Mouse (Mus musculus) neural tube, embryonic 11.5 days (tissue): ENCODE data around the gene Copa. TPM values are rescaled to one million over a fixed set of nuclear protein-coding genes. Genes with fewer than 3 reads are reported as not detected.

Experiments
- ATAC-seq: fragments of 200-750 bp; cut with Nextera tagmentation; 2 replicates; pipeline ENCODE4 v1.8.0; 2017; ENCODE audit warnings: moderate number of reproducible peaks, mild to moderate bottlenecking, moderate TSS enrichment, moderate library complexity; ENCODE audit not compliant: insufficient read depth, low FRiP score, low TSS enrichment
- DNase-seq: peaks from one replicate; pipeline ENCODE4 v3.0.0-alpha.2; 2015; ENCODE audit warnings: low spot score
- H3K27ac ChIP-seq: fragments of 300-500 bp; sonication (generic); 2 replicates; pipeline ENCODE4 v1.5.1; 2014; ENCODE audit warnings: low read depth, mild to moderate bottlenecking, low read length
- H3K27me3 ChIP-seq: fragments of 300-500 bp; sonication (generic); 2 replicates; pipeline ENCODE4 v1.6.1; 2014; ENCODE audit warnings: mild to moderate bottlenecking, low read length, mixed read lengths; ENCODE audit not compliant: control insufficient read depth, insufficient read depth
- H3K36me3 ChIP-seq: fragments of 300-500 bp; sonication (generic); 2 replicates; pipeline ENCODE4 v1.6.1; 2014; ENCODE audit warnings: mild to moderate bottlenecking, low read length, moderate library complexity, mixed read lengths; ENCODE audit not compliant: control insufficient read depth, insufficient read depth
- H3K4me1 ChIP-seq: fragments of 300-500 bp; sonication (generic); 2 replicates; pipeline ENCODE4 v1.6.1; 2014; ENCODE audit warnings: low read length, mixed read lengths; ENCODE audit not compliant: control insufficient read depth, insufficient read depth
- H3K4me2 ChIP-seq: fragments of 300-500 bp; sonication (generic); 2 replicates; pipeline ENCODE4 v1.6.1; 2014; ENCODE audit warnings: low read depth, mild to moderate bottlenecking, moderate library complexity
- H3K4me3 ChIP-seq: fragments of 300-500 bp; sonication (generic); 2 replicates; pipeline ENCODE4 v1.5.1; 2014; ENCODE audit warnings: low read depth, low read length
- H3K9ac ChIP-seq: fragments of 300-500 bp; sonication (generic); 2 replicates; pipeline ENCODE4 v1.6.1; 2014; ENCODE audit warnings: mild to moderate bottlenecking, low read length
- H3K9me3 ChIP-seq: fragments of 300-500 bp; sonication (generic); 2 replicates; pipeline ENCODE4 v1.6.1; 2016; ENCODE audit warnings: low read length; ENCODE audit not compliant: control insufficient read depth
- WGBS: fragments of 180-500 bp; shearing (Covaris S2); extraction: QIAGEN DNeasy Blood & Tissue Kit; methylation state at CpG from one replicate; pipeline ENCODE4 v1.1.7; 2014; 5-methylcytosine and 5-hydroxymethylcytosine counted together
- polyA plus RNA-seq: library from polyadenylated mRNA; unstranded; fragments of >200 nt; fragmentation: Nextera tagmentation; extraction: Ambion mirVana; gene quantifications from 2 replicates; pipeline ENCODE4 v1.2.1, GENCODE M21; 2014

Gene Copa
- polyA plus RNA-seq, 1 experiment from 2014 or later = 225 TPM

DNA sequence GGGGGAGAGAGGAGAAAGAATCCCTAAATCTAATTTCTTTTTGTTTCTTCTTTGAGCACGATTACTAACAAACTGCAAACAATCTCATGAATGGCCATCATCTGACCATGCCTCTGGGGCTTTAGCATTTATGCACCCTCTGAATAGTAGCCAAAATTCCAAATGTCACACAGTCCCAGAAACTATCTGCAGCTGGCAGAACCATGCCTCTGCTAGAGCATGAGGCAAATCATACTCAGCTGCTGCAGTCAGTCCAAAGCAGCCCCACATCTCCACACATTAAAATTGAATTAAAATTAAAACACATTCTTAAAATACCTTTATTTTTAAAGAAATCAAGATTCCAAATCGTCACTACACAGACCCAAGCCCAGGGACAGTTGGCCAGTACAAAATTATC, 57.8 kb downstream of the Copa start:
- Histone ChIP-seq H3K4me2 (no peak overlapping the region), H3K27ac (no peak overlapping the region), H3K27me3 (no peaks in the 10 kb centered on the region), H3K9ac (no peak overlapping the region), H3K9me3 (no peaks in the 10 kb centered on the region), H3K4me3 (no peak overlapping the region), H3K4me1 (no peaks in the 10 kb centered on the region), H3K36me3 (0 out of 2 replicates have a peak, but pooled peaks cover 3% of the 10 kb centered on the region)
- DNase-seq (no peak), ATAC-seq (no peak)
- WGBS = 93% methylated on average over 2 of the region's 2 CpGs

DNA sequence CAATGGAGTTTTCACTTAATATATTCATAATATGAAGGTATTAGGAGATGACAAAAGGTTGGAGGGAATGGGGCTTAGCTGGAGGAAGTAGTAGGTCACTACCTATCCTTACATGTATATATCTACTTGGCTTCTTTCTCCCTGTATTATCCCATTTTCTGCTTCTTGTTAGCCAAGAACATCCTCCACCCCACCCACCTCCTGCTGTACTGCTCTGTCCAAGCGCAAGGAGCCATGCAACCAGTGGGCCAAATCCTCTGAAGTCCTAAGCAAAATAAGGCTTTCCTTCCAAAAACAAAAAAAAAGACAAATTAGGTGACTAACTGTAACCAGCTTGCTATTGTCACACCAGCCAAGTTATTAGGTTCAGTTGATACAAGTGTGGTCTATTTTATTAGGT, 58.5 kb downstream of the Copa start:
- ATAC-seq (no peak), DNase-seq (no peak)
- H3K4me1 ChIP-seq = no peaks in the 10 kb centered on the region
- no peak overlapping the region for H3K4me2 ChIP-seq
- no peak overlapping the region for H3K27ac ChIP-seq
- no peaks in the 10 kb centered on the region for H3K27me3 ChIP-seq
- H3K9me3 ChIP-seq = no peaks in the 10 kb centered on the region
- 85% methylated on average over 1 of the region's 1 CpGs for WGBS
- H3K4me3 ChIP-seq = no peak overlapping the region
- H3K9ac ChIP-seq = no peak overlapping the region
- 0 out of 2 replicates have a peak, but pooled peaks cover under 1% of the 10 kb centered on the region for H3K36me3 ChIP-seq

DNA sequence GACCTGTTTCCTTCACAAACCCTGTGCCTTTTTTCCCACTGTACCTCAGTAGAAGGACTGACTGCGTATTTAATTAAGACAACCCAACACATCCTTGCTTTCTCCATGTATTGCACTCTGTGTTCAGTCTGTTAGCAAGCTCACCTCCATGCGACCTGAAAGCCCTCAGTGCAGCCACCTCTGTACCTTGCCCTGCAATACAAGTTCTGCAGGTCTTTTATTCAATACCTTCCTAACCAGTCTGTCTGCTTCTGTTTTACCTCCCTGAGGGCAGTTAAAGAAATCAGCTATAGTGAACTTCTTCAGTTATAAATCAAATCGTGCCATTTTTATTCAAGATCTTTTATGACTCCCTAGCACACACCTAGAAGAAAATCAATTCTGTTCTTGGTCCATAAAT, 59.2 kb downstream of the Copa start:
- Histone ChIP-seq H3K4me1 (no peaks in the 10 kb centered on the region), H3K9me3 (no peaks in the 10 kb centered on the region), H3K27me3 (no peaks in the 10 kb centered on the region), H3K27ac (no peak overlapping the region), H3K9ac (no peak overlapping the region), H3K36me3 (no peaks in the 10 kb centered on the region), H3K4me3 (no peak overlapping the region), H3K4me2 (no peak overlapping the region)
- ATAC-seq (no peak), DNase-seq (no peak)
- WGBS = 78% methylated on average over 3 of the region's 3 CpGs

DNA sequence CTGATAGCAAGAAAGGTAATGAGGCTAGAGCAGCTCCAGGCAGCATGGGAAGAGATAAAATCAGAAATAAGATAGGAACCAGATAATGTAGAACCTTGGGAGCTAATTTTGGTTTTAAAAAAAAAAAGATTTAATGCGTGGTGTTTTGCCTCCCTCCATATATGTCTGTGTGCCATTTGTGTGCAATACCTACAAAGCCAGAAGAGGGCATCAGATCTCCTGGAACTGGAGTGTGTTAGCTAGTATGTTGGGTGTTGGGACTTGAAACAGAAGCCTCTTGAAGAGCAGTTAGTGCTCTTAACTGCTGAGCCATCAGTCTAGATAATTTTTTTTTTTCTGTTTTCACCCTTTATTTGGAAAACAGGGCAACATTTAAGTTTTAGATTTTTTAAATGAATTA, 61.2 kb downstream of the Copa start:
- no peak overlapping the region for H3K27ac ChIP-seq
- 43% methylated on average over 1 of the region's 1 CpGs for WGBS
- ATAC-seq (no peak), DNase-seq (peak; percentile 28)
- H3K36me3 ChIP-seq = no peaks in the 10 kb centered on the region
- H3K4me2 ChIP-seq = no peak overlapping the region
- H3K4me1 ChIP-seq = no peaks in the 10 kb centered on the region
- H3K9ac ChIP-seq = no peak overlapping the region
- no peaks in the 10 kb centered on the region for H3K9me3 ChIP-seq
- H3K4me3 ChIP-seq = no peak overlapping the region
- H3K27me3 ChIP-seq = no peaks in the 10 kb centered on the region

DNA sequence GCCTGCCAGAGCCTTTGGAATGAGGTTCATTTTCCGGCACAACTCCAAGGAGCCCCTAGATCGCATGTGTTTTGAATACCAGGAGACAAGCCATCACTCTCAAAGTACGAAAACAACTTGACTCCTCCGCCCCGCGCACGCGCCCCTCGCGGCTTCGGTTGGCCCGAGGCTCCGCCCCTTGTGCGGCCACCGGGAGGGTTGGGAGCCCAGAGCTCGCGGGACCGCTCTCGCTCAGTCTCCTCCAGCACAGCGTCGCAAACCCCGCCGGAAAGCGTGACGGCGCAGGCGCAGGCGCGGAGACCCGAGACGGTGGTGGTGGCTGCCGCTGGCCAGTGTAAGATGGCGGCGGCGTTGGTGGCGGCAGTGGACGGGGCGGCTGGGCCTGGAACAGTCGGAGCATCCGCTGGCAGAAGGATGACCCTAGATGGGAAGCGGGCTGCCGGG, 65.5 kb downstream of the Copa start, which contains the start of gene Dcaf8:
Gene Dcaf8 (plus strand): TSS at position 250 of the 444 bp plus-strand sequence.
- H3K4me2 ChIP-seq = peak within 1 kb of the TSS; percentile 65
- H3K4me3 ChIP-seq = peak within 1 kb of the TSS; percentile 96
- H3K9me3 ChIP-seq = no peaks in the 10 kb centered on the region
- ATAC-seq = peak; percentile 99
- H3K27ac ChIP-seq = peak within 1 kb of the TSS; percentile 92
- DNase-seq = peak; percentile 99
- peak within 1 kb of the TSS; percentile 99 for H3K9ac ChIP-seq
- peaks cover 5% of the 10 kb centered on the region; the same call in 1 of the 2 replicates for H3K36me3 ChIP-seq
- no peaks in the 10 kb centered on the region for H3K4me1 ChIP-seq
- H3K27me3 ChIP-seq = no peaks in the 10 kb centered on the region
- WGBS = under 1% methylated on average over 36 of the region's 42 CpGs

DNA sequence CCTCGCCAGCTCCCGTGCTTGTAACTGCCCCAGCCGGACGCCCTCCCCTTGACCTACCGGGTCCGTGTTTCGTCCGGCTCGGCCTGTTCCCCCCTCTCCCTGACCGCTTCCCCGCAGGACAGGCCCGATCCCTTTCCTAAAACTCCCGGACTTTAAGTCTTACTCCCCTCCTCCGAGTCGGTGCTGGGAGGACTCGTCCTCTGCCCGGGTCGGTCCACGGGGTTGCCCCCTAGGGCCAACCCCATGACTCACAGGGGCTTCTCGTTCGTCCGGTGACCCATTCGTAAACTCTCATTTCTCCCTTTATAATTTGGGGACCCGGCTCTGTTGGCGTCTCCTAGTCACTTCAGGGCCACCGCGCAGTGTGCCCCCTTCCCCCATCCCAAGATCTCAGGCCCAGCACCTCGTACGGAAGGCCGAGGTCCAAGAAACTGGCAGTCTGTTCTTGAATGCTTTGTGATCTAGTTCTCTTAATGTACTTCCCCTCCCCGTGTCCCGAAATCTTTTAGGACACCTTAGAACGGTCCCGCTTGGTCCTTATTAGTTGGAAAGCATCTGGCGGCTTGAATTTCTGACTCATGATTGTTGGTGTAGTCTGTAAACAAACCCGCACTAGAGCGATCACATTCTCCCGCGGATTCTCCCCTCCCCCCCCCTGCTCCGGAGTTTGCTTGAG, 66.1 kb downstream of the Copa start:
- Histone ChIP-seq H3K9ac (peak overlapping the region; percentile 99), H3K4me1 (no peaks in the 10 kb centered on the region), H3K36me3 (peaks cover 7% of the 10 kb centered on the region; the same call in 1 of the 2 replicates), H3K27ac (peak overlapping the region; percentile 92), H3K4me2 (peak overlapping the region; percentile 65), H3K27me3 (no peaks in the 10 kb centered on the region), H3K4me3 (peak overlapping the region; percentile 96), H3K9me3 (no peaks in the 10 kb centered on the region)
- DNase-seq (peak; percentile 70), ATAC-seq (peak; percentile 71)
- under 1% methylated on average over 40 of the region's 40 CpGs for WGBS

DNA sequence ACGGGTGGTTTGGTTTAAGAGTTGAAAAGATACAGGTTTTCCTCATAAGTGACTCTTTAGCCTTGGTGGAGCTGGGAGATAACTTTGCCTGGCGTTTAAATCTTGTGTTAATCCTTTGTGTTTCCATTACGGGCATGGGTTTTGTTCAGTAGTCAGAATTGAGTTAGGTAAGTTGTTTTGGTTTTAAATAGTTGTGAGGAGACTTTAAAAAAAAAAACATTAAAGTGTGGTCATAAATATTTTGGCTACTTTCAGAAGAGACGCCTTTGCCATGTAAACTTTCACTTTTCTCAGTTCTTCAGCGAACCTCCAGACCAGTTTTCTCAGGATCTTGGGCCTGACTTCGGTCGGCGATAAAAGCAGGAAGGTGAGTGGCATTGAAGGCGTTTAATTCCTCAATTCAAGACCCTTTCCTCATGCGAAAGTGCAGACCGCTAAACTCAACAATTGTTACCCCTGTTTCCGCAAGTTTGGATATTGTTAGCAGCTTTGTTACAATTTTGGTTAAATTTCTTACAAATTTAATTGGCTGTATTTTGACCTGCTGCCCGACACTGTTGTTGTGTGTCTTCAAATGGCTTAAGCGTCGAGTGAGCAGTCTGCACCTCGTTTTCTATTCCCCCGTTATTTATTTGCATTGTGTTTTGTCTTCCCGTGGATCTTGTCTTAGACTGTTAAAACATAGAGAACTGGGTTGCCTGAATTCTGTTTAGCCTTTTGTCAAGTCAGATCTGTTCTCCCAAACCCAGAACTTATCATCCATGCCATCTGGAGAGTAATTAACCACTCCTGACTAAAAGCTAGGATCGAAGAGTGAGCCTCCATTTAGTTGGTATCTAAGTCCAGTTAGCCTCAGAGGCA, 66.9 kb downstream of the Copa start:
- DNase-seq = no peak
- WGBS = 28% methylated on average over 19 of the region's 19 CpGs
- H3K27me3 ChIP-seq = no peaks in the 10 kb centered on the region

DNA sequence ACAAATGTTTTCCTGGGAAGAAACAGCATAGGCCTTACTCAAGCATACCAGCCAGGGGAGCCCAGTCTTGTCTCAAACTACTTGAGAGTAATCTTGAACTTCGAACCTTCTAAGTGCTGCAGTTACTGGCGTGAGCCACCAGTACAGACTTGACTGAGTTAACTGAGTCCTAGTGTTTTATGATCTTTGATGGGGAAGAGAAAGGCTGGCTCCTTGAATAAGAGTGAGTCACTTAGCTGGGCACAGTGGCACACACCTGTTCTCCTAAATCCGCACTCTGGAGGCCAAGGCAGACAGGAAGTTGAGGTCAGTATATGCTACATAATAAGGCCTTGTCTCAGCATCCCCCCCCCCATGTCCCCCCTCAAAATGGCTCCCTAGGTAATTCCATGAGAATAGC, 72.2 kb downstream of the Copa start:
- H3K9me3 ChIP-seq = no peaks in the 10 kb centered on the region
- DNase-seq = no peak
- H3K4me2 ChIP-seq = no peak overlapping the region
- no peak overlapping the region for H3K9ac ChIP-seq
- peaks cover 9% of the 10 kb centered on the region; the same call in 1 of the 2 replicates for H3K36me3 ChIP-seq
- no peak for ATAC-seq
- no peaks in the 10 kb centered on the region for H3K27me3 ChIP-seq
- H3K4me1 ChIP-seq = no peaks in the 10 kb centered on the region
- 91% methylated on average over 3 of the region's 3 CpGs for WGBS
- H3K27ac ChIP-seq = no peak overlapping the region
- H3K4me3 ChIP-seq = no peak overlapping the region

More for the DNA sequence above, 66.9 kb downstream of the Copa start:
- Histone ChIP-seq H3K9ac (peak overlapping the region; percentile 99), H3K9me3 (no peaks in the 10 kb centered on the region), H3K4me1 (no peaks in the 10 kb centered on the region), H3K36me3 (peaks cover 7% of the 10 kb centered on the region; the same call in 1 of the 2 replicates), H3K4me2 (peak overlapping the region; percentile 65), H3K27ac (no peak overlapping the region; the same call in 1 of the 2 replicates), H3K4me3 (peak overlapping the region; percentile 96)
- ATAC-seq = no peak
